Mouse (Mus musculus): ENCODE data around the gene Sec22b. TPM values are rescaled to one million over a fixed set of nuclear protein-coding genes. Genes with fewer than 3 reads are reported as not detected.
A peak's percentile ranks its signal among the peaks of the same experiment; 100 is the strongest.

The Sec22b gene
- polyA plus RNA-seq, 1 experiment from 2014 or later = 124 TPM

DNA sequence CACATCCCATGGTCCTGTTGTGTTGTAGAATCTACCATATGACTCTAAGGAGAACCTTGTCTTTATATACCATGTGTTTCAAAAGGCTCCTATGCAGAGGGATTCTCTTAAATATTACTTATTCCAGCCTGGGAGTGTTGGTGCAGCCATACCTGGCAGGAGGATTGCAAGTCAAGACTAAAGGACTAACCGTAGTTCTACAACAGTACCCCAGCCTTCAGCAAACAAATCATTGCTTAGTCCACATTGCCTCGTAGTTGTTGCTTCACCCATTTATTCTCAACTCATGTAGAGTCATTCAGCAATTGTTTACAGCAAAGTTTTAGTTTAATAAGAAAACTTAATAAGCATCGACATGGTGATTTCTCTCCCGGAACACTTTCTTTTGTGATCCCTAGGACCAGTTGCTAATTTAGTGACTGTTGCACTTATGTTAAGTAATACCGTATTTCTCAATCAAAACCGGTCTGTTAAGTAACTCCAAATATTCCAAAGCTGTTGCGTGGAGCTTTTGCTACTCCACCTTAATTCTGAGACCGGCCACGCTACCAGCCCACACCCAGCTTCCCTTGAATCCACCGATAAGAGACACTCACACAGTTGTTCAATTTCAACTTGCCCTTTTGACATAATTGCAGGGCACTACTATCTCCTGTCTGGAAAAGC lies 18.0 kb downstream of the Sec22b start:
- no peak for DNase-seq (ENCODE audit: low spot score)
- H3K9me3 ChIP-seq (replicated peaks; ENCODE audit: control insufficient read depth, low read length) = no peaks in the 10 kb centered on the region
- no peaks in the 10 kb centered on the region for H3K27me3 ChIP-seq (ENCODE audit: control insufficient read depth, insufficient read depth, low read length)
- no peak overlapping the region for H3K27ac ChIP-seq (replicated peaks; ENCODE audit: low read depth, low read length)
- 95% methylated on average over 10 of the region's 10 CpGs for WGBS
- H3K4me1 ChIP-seq (ENCODE audit: control insufficient read depth, insufficient read depth, low read length) = no peaks in the 10 kb centered on the region
- no peak overlapping the region for H3K4me2 ChIP-seq (ENCODE audit: low read depth, low read length)
- H3K4me3 ChIP-seq (ENCODE audit: low read depth, low read length) = no peak overlapping the region
- ATAC-seq (replicated peaks; ENCODE audit: insufficient number of reproducible peaks, low FRiP score, low TSS enrichment, low read depth) = no peak
- H3K9ac ChIP-seq (replicated peaks; ENCODE audit: low read length) = no peak overlapping the region
- H3K36me3 ChIP-seq (replicated peaks; ENCODE audit: control insufficient read depth, insufficient read depth, low read depth, low read length) = no peaks in the 10 kb centered on the region; the same call in none of the 2 replicates

DNA sequence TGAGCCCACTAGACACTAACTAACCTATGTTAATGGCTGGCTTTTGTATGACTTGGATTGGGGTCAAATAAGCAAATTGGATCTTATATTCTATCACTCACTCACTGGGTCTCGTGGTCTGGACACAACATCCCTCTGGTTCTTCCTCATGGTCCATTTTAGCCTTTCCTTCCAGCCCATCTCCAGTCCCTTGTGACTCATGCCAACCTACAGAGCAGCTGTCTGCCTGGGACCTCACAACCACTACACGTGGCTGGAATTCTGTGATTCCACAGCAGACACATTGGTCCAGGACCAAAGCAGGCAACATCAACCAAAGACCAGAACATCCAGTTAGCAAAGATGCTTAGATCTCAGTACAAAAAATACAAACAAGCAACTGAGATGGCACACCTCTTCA lies 24.3 kb downstream of the Sec22b start:
- Histone ChIP-seq H3K27me3 (ENCODE audit: control insufficient read depth, insufficient read depth, low read length) (no peaks in the 10 kb centered on the region), H3K9ac (replicated peaks; ENCODE audit: low read length) (no peak overlapping the region), H3K4me3 (ENCODE audit: low read depth, low read length) (no peak overlapping the region), H3K4me1 (ENCODE audit: control insufficient read depth, insufficient read depth, low read length) (no peaks in the 10 kb centered on the region), H3K4me2 (ENCODE audit: low read depth, low read length) (no peak overlapping the region), H3K27ac (replicated peaks; ENCODE audit: low read depth, low read length) (no peak overlapping the region), H3K36me3 (replicated peaks; ENCODE audit: control insufficient read depth, insufficient read depth, low read depth, low read length) (no peaks in the 10 kb centered on the region; the same call in 1 of the 2 replicates), H3K9me3 (replicated peaks; ENCODE audit: control insufficient read depth, low read length) (no peaks in the 10 kb centered on the region)
- no peak for ATAC-seq (replicated peaks; ENCODE audit: insufficient number of reproducible peaks, low FRiP score, low TSS enrichment, low read depth)
- 91% methylated on average over 2 of the region's 2 CpGs for WGBS
- DNase-seq (ENCODE audit: low spot score) = no peak

DNA sequence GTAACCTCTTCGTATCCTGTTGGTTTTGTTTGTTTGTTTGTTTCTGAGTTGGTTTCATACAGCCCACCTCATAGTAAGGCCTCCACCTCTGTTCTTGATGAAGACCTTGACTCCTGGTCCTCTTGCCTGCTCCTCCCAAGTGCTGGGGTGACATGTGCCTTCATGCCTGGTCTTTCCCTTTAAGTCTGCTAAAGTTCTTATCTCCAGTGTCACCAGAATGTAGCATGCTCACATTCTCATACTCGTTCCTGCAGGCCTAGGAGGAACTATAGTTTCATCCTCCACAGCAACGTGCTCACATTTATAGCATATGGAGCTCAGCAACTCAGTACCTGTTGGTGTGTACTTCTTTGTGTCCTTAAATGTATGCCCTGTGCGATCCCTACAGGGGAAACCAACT lies 26.3 kb downstream of the Sec22b start:
- H3K27me3 ChIP-seq (ENCODE audit: control insufficient read depth, insufficient read depth, low read length) = no peaks in the 10 kb centered on the region
- no peaks in the 10 kb centered on the region for H3K9me3 ChIP-seq (replicated peaks; ENCODE audit: control insufficient read depth, low read length)
- WGBS = 72% methylated on average over 4 of the region's 4 CpGs
- ATAC-seq (replicated peaks; ENCODE audit: insufficient number of reproducible peaks, low FRiP score, low TSS enrichment, low read depth) = no peak
- no peaks in the 10 kb centered on the region for H3K36me3 ChIP-seq (replicated peaks; ENCODE audit: control insufficient read depth, insufficient read depth, low read depth, low read length)
- H3K4me1 ChIP-seq (ENCODE audit: control insufficient read depth, insufficient read depth, low read length) = peaks cover 3% of the 10 kb centered on the region; the same call in 1 of the 2 replicates
- no peak overlapping the region for H3K4me2 ChIP-seq (ENCODE audit: low read depth, low read length)
- H3K4me3 ChIP-seq (ENCODE audit: low read depth, low read length) = no peak overlapping the region
- no peak for DNase-seq (ENCODE audit: low spot score)
- H3K9ac ChIP-seq (replicated peaks; ENCODE audit: low read length) = no peak overlapping the region
- H3K27ac ChIP-seq (replicated peaks; ENCODE audit: low read depth, low read length) = no peak overlapping the region

DNA sequence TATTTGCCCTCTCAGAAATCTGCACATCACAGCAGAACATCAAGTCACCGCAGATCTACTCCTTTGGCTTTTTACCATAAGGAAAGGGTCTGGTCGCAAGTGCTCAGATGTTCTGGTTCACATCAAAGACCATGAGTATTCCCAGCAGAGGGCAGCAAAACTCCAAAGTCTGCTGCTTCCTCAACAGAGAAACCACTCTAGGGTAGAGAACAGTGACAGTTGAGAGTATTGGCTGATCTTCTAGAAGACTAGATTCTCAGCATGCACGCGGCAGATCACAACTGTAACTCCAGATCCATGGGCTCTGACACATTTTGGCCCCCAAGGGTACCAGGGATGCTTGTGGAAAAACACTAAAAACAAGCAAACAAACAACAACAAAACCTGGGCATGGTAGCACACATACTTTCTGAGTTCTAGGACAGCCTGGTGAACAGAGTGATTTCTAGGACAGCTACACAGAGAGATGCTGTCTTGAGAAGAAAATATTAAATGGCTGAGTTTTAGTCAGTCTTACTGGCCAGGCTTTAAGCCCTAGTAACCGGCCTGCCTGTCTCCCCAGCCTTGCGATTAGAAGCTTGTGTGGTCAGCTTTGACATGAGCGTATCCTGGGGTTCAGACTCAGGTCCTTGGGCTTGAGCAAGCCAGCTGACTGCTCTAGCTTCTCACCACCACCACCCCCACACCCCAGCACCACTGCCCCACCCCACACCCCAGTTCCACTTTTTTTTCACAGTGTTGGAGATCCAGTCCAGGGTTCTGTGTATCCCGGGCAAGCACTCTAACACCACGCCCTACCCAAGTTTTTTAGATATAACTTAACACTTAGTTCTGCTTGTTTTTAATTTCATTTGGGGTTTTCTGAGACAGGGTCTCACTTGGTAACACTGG lies 28.2 kb downstream of the Sec22b start:
- peaks cover 8% of the 10 kb centered on the region; the same call in 1 of the 2 replicates for H3K4me1 ChIP-seq (ENCODE audit: control insufficient read depth, insufficient read depth, low read length)
- WGBS = 58% methylated on average over 9 of the region's 9 CpGs
- no peaks in the 10 kb centered on the region for H3K36me3 ChIP-seq (replicated peaks; ENCODE audit: control insufficient read depth, insufficient read depth, low read depth, low read length)
- no peaks in the 10 kb centered on the region for H3K9me3 ChIP-seq (replicated peaks; ENCODE audit: control insufficient read depth, low read length)
- no peaks in the 10 kb centered on the region for H3K27me3 ChIP-seq (ENCODE audit: control insufficient read depth, insufficient read depth, low read length)
- ATAC-seq (replicated peaks; ENCODE audit: insufficient number of reproducible peaks, low FRiP score, low TSS enrichment, low read depth) (peak; percentile 26; the same call in 1 of the 2 replicates), DNase-seq (ENCODE audit: low spot score) (peak; percentile 96)
- no peak overlapping the region for H3K4me3 ChIP-seq (ENCODE audit: low read depth, low read length)
- H3K4me2 ChIP-seq (ENCODE audit: low read depth, low read length) = no peak overlapping the region
- H3K9ac ChIP-seq (replicated peaks; ENCODE audit: low read length) = no peak overlapping the region
- no peak overlapping the region for H3K27ac ChIP-seq (replicated peaks; ENCODE audit: low read depth, low read length)

DNA sequence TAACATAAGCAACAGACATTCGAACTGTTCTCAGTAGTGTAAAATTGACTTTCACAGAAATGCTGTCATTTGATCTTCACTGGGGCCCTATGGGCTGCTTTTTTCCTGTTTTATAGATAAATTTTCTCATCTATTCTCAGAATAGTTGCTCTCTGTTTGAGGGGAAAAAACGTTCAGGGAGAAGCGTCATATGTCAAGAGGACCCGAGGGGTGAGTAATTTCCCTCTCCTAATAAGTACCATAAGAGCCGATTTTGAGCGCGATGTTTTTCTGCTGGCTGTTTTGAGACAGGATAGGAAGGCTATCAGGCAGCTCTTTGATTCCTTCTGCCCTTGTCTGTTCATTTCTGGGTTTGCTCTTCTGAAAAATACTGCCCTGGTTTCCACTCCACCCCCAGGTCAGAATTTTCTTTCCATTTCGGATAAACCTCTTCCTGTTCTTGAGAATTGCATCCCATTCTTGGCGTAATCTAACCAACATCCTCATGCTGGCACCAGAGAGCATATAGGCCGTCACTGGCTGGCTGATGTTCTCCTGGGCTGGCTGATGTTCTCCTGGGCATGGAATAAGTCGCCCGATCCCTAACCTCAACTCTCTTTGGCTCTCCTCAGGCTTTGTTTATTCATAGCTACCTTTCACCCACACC lies 29.3 kb downstream of the Sec22b start:
- DNase-seq (ENCODE audit: low spot score) = peak; percentile 64
- Histone ChIP-seq H3K9me3 (replicated peaks; ENCODE audit: control insufficient read depth, low read length) (no peaks in the 10 kb centered on the region), H3K27ac (replicated peaks; ENCODE audit: low read depth, low read length) (no peak overlapping the region), H3K27me3 (ENCODE audit: control insufficient read depth, insufficient read depth, low read length) (no peaks in the 10 kb centered on the region), H3K4me1 (ENCODE audit: control insufficient read depth, insufficient read depth, low read length) (peaks cover 8% of the 10 kb centered on the region; the same call in 1 of the 2 replicates), H3K4me3 (ENCODE audit: low read depth, low read length) (no peak overlapping the region), H3K9ac (replicated peaks; ENCODE audit: low read length) (no peak overlapping the region), H3K4me2 (ENCODE audit: low read depth, low read length) (no peak overlapping the region), H3K36me3 (replicated peaks; ENCODE audit: control insufficient read depth, insufficient read depth, low read depth, low read length) (no peaks in the 10 kb centered on the region)
- 35% methylated on average over 12 of the region's 12 CpGs for WGBS
- ATAC-seq (replicated peaks; ENCODE audit: insufficient number of reproducible peaks, low FRiP score, low TSS enrichment, low read depth) = no peak

DNA sequence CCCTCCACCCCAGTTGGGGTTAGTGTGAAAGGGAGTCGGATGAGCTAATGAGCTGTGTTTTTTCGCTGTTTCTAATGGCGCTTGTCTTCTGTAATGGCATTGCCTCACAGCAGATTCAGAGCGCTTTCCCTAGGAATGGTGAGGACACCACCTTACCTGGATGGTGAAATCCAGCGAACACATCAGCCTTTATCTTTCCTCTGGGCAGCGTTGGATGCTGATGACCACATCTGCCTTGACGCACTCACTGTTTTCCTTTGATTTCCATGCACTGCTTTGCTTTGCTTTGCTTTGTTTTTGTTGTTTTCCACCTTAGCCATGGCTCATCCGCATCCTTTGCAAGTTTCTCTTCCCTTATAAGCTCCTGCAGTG lies 29.8 kb downstream of the Sec22b start:
- no peak overlapping the region for H3K27ac ChIP-seq (replicated peaks; ENCODE audit: low read depth, low read length)
- no peaks in the 10 kb centered on the region for H3K27me3 ChIP-seq (ENCODE audit: control insufficient read depth, insufficient read depth, low read length)
- peaks cover 8% of the 10 kb centered on the region; the same call in 1 of the 2 replicates for H3K4me1 ChIP-seq (ENCODE audit: control insufficient read depth, insufficient read depth, low read length)
- no peaks in the 10 kb centered on the region for H3K36me3 ChIP-seq (replicated peaks; ENCODE audit: control insufficient read depth, insufficient read depth, low read depth, low read length)
- no peak for ATAC-seq (replicated peaks; ENCODE audit: insufficient number of reproducible peaks, low FRiP score, low TSS enrichment, low read depth)
- 75% methylated on average over 8 of the region's 8 CpGs for WGBS
- no peak overlapping the region for H3K4me3 ChIP-seq (ENCODE audit: low read depth, low read length)
- no peaks in the 10 kb centered on the region for H3K9me3 ChIP-seq (replicated peaks; ENCODE audit: control insufficient read depth, low read length)
- H3K4me2 ChIP-seq (ENCODE audit: low read depth, low read length) = no peak overlapping the region
- H3K9ac ChIP-seq (replicated peaks; ENCODE audit: low read length) = no peak overlapping the region
- no peak for DNase-seq (ENCODE audit: low spot score)

DNA sequence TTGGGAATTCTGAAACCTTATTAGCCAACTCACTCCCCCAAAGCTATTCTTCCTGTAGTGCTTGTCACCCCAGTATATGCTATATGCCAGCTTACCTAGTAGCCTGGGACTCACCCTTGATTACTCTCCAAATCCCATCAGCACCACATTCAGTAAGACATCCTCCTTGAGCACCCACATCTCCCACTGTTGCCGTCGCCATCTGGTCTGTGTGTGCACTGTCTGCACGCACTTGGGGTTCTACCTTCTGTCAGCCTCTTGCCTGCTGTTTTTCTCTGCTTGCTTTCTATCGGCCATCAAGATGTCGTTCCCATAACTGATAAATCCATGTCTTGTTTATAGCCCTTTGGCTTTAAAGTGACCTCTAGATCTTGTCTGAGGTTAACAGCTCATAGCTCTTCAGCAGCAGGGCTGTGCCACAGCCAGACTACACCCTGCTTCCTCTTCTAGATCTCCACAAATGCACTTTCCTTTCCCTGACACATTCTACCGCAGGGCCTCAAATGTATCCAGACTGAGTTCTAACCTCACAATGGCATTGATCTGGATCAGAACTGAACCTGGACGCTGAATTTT lies 30.4 kb downstream of the Sec22b start:
- Histone ChIP-seq H3K4me2 (ENCODE audit: low read depth, low read length) (no peak overlapping the region), H3K9ac (replicated peaks; ENCODE audit: low read length) (no peak overlapping the region), H3K36me3 (replicated peaks; ENCODE audit: control insufficient read depth, insufficient read depth, low read depth, low read length) (no peaks in the 10 kb centered on the region), H3K4me3 (ENCODE audit: low read depth, low read length) (no peak overlapping the region), H3K27me3 (ENCODE audit: control insufficient read depth, insufficient read depth, low read length) (no peaks in the 10 kb centered on the region), H3K27ac (replicated peaks; ENCODE audit: low read depth, low read length) (no peak overlapping the region), H3K4me1 (ENCODE audit: control insufficient read depth, insufficient read depth, low read length) (peaks cover 8% of the 10 kb centered on the region; the same call in 1 of the 2 replicates), H3K9me3 (replicated peaks; ENCODE audit: control insufficient read depth, low read length) (no peaks in the 10 kb centered on the region)
- ATAC-seq (replicated peaks; ENCODE audit: insufficient number of reproducible peaks, low FRiP score, low TSS enrichment, low read depth) = no peak
- 82% methylated on average over 7 of the region's 7 CpGs for WGBS
- no peak for DNase-seq (ENCODE audit: low spot score)
